Mouse (Mus musculus): Measurements from ENCODE around the gene Mrpl4.
A peak's percentile ranks its signal among the peaks of the same experiment; 100 is the strongest.

GRCm38 (mm10) chr9:21029291-21030054 lies 26.9 kb downstream of the Mrpl4 start, which contains the start of gene Icam4:
- TF ChIP-seq CTCF (IDR thresholded peaks at IDR 0.05; ENCODE audit: low read depth, low read length) (peak; percentile 71), GATA1 (IDR thresholded peaks at IDR 0.05; ENCODE audit: borderline replicate concordance, low read length) (no peak), GATA2 (IDR thresholded peaks at IDR 0.05; ENCODE audit: borderline replicate concordance, low read depth, low read length) (no peak)
